Mouse (Mus musculus) olfactory bulb, adult 2 months (tissue): ENCODE data around the gene Nrde2.

Source experiments
- CTCF ChIP-seq: fragments of 200-500 bp; IDR thresholded peaks from 2 replicates; pipeline ENCODE4 v1.5.1; 2012; ENCODE audit warnings: low read depth, mild to moderate bottlenecking, low read length, moderate library complexity; ENCODE audit not compliant: insufficient read depth
- POLR2A ChIP-seq: fragments of 200-500 bp; IDR thresholded peaks from 2 replicates; pipeline ENCODE4 v1.6.1; 2012; ENCODE audit warnings: mild to moderate bottlenecking, low read depth, low read length, moderate library complexity; ENCODE audit not compliant: insufficient read depth

DNA sequence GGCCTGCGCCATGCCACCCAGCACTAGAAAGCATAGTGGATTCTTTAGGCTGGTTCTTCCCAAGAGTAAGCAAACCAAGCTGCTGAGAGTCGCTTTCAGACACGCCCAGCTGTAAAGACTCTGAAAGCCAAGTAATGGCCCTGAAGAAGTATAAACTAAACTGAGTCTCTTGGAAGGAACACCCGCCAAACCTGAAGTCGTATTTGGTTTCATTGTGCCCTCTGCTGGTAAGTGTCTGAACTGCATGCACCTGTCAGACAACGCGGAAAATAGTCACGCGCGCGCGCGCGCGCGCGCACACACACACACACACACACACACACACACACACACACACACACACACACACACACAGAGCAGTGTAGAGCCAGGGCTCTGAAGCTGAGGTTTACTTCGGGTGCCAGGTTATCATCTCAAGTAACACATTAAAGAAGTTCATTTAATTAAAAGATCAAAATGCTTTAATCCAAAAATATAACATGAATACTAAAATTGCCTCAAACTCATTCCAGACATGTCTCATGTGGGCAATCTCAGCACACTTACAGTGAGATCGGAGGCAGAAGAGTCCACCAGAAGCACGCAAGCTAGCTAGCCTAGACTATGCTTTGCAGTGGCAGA lies 53.1 kb downstream of the Nrde2 start:
- no peak for TF ChIP-seq POLR2A
- peak; percentile 57 for TF ChIP-seq CTCF
